Mouse (Mus musculus) heart, postnatal 4 days (tissue): ENCODE results near the gene Alg14. TPM values are rescaled to one million over a fixed set of nuclear protein-coding genes. Genes with fewer than 3 reads are reported as not detected.

Experiments
- DNase-seq: peaks from one replicate; pipeline ENCODE4 v3.0.0; 2021
- total RNA-seq, 2 experiments: library from RNA; stranded (reverse); gene quantifications; 2 replicates each; pipeline ENCODE4 v1.2.3; 2021

The Alg14 gene
- 10 to 100 TPM; 21.9 to 24.7 TPM for total RNA-seq

DNA sequence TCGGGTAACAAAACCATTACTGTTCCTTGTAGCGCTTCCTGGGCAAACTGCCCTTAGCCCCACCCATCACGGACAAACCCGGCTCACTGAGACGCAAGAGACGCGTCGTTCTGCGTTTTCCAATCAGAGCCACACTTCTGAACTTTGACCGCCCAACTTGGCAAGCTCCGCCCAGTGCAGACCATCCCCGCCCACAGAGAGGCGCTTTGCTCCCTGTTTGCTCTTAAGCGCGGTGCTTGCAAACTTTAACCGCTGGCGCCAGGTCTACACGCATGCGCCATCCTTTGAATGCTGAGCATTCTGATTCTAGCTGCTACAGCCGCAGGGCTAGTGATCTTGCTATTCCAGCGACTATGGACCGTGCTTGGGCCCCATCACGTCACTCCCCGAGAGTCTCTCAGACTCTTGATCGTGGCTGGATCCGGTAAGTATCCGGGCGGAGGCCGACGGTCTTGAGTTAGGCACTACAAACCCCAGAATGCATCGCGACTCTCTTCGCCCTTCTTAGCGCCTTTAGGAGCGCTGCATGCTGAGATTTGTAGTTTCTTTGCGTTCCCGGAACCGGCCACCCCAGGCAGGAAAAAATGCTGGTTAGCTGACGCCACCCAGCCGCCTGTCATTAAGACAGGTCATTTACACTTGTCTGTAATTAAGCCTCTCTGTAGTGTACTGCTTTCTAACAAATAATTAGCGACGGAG, at the start of gene Alg14:
TSS of gene Alg14 (plus strand) at position 214 of the 699 bp plus-strand sequence.
- peak; percentile 97 for DNase-seq

GRCm38 (mm10) chr3:121242111-121242936, 49.2 kb upstream of the Alg14 start:
- DNase-seq, result no peak

- DNase-seq, result no peak
Measured at GRCm38 (mm10) chr3:121242941-121243340, 48.6 kb upstream of the Alg14 start.

- DNase-seq, result peak; percentile 41
Measured at GRCm38 (mm10) chr3:121250048-121250447, 41.5 kb upstream of the Alg14 start.

- no peak for DNase-seq
Measured at GRCm38 (mm10) chr3:121250576-121251433, 40.8 kb upstream of the Alg14 start.

DNA sequence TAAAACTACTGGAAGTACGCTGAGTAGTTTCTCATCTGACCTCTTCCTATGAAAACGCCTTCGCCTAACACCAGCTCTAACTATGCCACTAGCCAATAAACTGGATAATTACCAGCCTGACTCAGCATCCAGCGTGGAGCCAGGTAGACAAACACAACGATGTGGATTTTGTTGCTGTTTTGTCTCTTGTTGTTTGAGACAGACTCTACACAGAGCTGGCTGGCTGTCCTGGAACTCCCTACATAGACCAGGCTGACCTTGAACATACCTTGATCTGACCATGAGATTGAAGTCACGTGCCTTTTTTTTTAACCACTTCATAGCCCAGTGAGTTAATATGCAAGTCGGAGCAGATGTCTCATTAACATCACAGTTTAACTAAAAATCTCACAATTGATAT, 36.1 kb upstream of the Alg14 start:
- DNase-seq, result no peak

DNA sequence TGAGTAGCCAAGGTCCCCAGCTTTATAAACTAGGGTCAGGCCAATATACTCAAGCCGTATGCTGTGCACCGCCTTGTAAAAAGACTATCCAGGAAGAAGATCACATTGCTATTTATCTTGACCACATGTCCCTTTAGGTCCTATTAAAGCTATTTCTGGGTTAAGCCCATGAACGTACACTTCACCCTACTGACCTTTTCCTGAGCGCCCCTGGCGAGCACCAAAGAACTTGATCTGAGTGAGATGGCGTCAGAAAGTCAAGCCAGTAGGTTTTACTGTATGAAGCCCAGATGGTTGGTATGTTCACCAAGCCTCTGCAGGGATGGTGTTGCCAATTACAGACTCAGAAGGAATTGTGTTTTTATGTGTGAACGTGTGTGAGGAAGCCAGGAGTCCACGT, 35.4 kb upstream of the Alg14 start:
- DNase-seq, result no peak

GRCm38 (mm10) chr3:121257418-121257817, 34.2 kb upstream of the Alg14 start:
- DNase-seq, result no peak

GRCm38 (mm10) chr3:121258521-121259478, 32.8 kb upstream of the Alg14 start:
- peak; percentile 24 for DNase-seq

DNA sequence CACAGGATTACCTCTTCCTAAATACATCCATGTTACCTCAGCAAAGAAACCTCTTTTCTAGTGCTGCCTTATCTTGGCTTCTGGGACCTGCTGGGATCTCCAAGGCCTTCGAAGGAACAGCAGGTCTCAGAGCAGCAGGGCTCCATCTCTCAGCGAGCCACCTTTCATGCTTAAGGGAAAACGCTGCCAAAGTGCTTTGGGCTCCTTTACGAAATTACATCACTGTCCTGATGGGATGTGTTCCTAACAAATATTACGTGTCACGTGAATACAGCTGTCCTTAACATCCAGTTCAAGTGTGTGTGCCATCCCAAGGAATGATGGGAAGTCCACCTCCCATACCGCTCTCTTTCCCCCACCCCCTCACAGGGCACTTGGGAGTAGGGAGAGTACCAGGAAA, 31.5 kb upstream of the Alg14 start:
- no peak for DNase-seq

DNA sequence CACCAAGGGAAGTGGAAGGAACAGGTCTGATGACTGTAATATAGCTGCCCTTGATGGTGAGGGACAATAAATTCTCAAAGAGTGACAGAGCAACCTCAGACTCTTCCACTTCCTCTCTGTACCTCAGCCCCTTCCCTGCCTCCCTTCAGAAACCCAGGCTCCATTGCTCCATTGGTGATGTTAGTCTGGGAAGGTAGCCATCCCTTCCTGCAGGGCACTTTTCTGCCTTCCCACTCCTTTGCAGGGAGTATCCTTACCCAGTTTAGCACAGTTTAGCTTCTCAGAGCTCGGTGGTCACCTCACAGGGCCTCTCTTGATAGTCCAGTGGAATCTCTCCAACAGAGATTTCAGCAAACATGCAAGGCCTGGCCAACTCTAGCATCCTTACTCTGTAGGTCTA, 30.7 kb upstream of the Alg14 start:
- DNase-seq, result no peak

- DNase-seq, result no peak
Measured at GRCm38 (mm10) chr3:121261251-121261650, 30.3 kb upstream of the Alg14 start.

GRCm38 (mm10) chr3:121261939-121262520, 29.5 kb upstream of the Alg14 start:
- DNase-seq, result no peak

DNA sequence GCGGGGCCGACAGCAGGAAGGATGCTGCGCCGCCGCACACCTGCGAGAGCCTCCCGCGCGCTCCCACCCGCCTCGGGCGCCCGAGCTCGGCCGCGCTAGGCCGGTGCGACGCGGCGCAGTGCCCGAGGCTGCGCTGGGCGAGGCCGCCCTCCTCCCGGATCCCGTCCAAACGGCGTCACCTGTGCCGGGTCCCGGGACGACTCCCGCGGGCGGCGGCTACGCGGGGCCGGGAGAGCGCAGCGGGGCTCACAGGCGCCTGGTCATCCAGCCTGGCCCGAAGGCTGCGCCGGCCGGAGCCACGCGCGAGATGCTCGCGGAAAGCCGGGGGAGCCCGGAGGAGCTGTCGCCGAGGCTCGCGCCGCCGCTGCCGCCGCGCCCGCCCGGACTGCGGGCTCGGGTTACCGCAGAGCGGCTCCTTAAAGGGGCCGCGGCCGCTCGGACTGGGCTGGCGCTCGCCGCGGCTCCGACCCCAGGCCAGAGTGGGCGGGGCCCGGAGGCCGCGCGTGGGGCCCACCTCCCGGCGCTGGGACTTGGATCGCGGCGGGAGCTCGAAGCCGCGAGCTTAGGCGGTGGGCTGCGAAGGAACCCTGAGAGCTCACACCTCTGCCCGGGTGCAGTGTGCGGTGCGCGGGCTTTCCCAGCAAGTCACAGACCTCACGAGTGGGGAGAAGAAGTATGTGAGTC, 28.9 kb upstream of the Alg14 start:
- peak; percentile 66 for DNase-seq

- DNase-seq, result peak; percentile 48
Measured at GRCm38 (mm10) chr3:121263205-121263548, 28.4 kb upstream of the Alg14 start.

DNA sequence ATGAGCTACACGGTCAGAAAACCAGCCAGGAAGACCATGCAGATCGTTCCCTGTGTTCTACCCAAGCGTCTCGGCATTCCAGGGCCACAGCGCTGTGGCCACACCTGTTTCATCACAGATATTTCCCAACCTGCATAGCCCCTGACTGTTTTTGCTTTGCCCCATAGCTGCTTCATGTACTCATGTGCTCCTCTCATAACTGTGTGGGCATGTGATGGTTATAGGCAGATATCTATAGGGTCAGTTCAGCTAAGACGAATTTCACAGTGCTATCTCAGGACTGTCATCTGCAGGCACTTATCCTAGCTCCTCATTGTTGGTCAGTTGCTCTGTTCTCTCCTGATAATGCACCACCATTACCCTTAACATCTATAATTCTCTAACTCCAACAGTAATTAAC, 27.3 kb upstream of the Alg14 start:
- DNase-seq, result no peak

- no peak for DNase-seq
Measured at GRCm38 (mm10) chr3:121267283-121267682, 24.3 kb upstream of the Alg14 start.

GRCm38 (mm10) chr3:121272577-121272976, 19.0 kb upstream of the Alg14 start:
- no peak for DNase-seq

DNA sequence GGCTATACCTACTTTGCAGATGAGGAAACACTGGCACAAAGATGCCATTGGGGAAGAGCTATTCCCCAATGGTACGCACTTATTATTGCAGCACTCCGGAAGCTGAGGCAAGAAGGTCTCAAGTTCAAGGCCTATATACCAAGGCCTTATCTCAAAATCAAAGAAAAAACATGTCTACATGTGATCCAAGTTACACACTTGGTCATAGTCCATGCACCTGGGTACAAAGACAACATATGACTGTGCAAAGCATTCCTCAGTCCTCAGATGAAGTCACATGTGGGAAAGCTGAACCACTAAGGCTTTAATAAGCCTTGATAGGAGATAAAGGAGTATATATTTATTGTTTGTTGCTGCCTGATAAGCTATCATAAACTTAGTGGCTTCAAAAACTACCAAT, 17.6 kb upstream of the Alg14 start:
- no peak for DNase-seq

- no peak for DNase-seq
Measured at GRCm38 (mm10) chr3:121277009-121277408, 14.6 kb upstream of the Alg14 start.

- peak; percentile 75 for DNase-seq
Measured at GRCm38 (mm10) chr3:121277557-121277956, 14.0 kb upstream of the Alg14 start.
